7 mouse cellular contexts compared by ENCODE assay signal in the genomic region with DNA sequence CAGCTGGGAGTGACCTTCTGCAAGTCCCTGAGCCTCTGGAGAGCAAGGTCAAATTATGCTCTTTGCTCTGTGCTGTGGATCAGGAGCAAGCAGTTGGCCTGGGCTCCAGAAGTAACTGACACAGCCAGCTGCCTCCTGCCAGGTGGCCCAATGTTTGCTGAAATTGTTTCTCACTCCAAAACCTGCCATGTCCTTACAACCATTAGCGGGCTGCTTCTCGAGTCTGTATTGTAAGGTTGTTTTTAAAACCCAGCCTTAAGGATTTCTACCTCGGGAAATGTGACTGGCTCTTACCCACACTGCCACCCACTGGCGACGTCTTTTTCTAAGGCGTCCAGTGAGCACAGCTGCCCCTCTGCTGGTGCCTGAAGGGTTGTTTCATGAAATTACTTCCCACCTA. TPM values are rescaled to one million over a fixed set of nuclear protein-coding genes. Genes with fewer than 3 reads are reported as not detected.
A peak's percentile ranks its signal among the peaks of the same experiment; 100 is the strongest.
DNase-seq lines count a peak whose midpoint lies in the region; ATAC-seq and TF ChIP-seq lines count a peak whose summit lies in the region.

No protein-coding gene starts in this region.

- TF ChIP-seq CTCF in liver, adult 2 months (IDR thresholded peaks at IDR 0.05; ENCODE audit: low read depth, low read length), result peak; percentile 61
- TF ChIP-seq CTCF in embryonic fibroblast, embryonic 13.5 days (IDR thresholded peaks at IDR 0.05; ENCODE audit: borderline replicate concordance, insufficient read depth, low read length), result 0 out of 2 replicates have a peak, but pooled peaks have one; percentile 29

- peak; percentile 89 for DNase-seq in liver, adult 2 months (ENCODE audit: extremely low read depth, low read depth, low spot score)
- peak; percentile 75 for DNase-seq in adrenal gland, postnatal 10 days
- peak; percentile 51 for DNase-seq in induced T-regulatory cell, adult 2 months (ENCODE audit: low read depth)
- DNase-seq in lung, postnatal 4 days, result peak; percentile 59 to 74
- peak; percentile 76 for DNase-seq in splenic B cell, adult 2 months (ENCODE audit: low read depth, low spot score)

- H3K4me3 ChIP-seq in liver, adult 2 months (ENCODE audit: insufficient read depth, low read depth, low read length), result no peak overlapping the region
- H3K4me3 ChIP-seq in liver, embryonic 12.5 days, result no peak overlapping the region
- no peak overlapping the region for H3K4me3 ChIP-seq in embryonic fibroblast, embryonic 13.5 days (ENCODE audit: insufficient read depth, low read length)

- H3K36me3 ChIP-seq in liver, adult 2 months (ENCODE audit: control insufficient read depth, insufficient read depth, low read length), result no peaks in the 10 kb centered on the region
- H3K36me3 ChIP-seq in liver, embryonic 12.5 days, result no peaks in the 10 kb centered on the region
- no peaks in the 10 kb centered on the region for H3K36me3 ChIP-seq in splenic B cell, adult 2 months (ENCODE audit: control insufficient read depth, insufficient read depth, low read length, poor library complexity, severe bottlenecking)

- no peaks in the 10 kb centered on the region for H3K27me3 ChIP-seq in liver, adult 2 months (ENCODE audit: control insufficient read depth, insufficient read depth, low read length)
- peaks cover 14% of the 10 kb centered on the region; the same call in 1 of the 2 replicates for H3K27me3 ChIP-seq in liver, embryonic 12.5 days (replicated peaks)
- no peaks in the 10 kb centered on the region for H3K27me3 ChIP-seq in splenic B cell, adult 2 months (ENCODE audit: control insufficient read depth, insufficient read depth, low read length, poor library complexity, severe bottlenecking)

- WGBS in liver, adult 2 months, result 7% methylated on average over 6 of the region's 6 CpGs
- 10% methylated on average over 6 of the region's 6 CpGs for WGBS in liver, embryonic 12.5 days (ENCODE audit: insufficient replicate concordance)

- no peak for TF ChIP-seq POLR2A in liver, adult 2 months (IDR thresholded peaks at IDR 0.05; ENCODE audit: extremely low read depth, insufficient read depth, low read length)
- no peak for TF ChIP-seq POLR2A in embryonic fibroblast, embryonic 13.5 days (IDR thresholded peaks at IDR 0.05; ENCODE audit: low read depth, low read length)

- ATAC-seq in liver, embryonic 12.5 days, result no peak

- no peaks in the 10 kb centered on the region for H3K9me3 ChIP-seq in liver, embryonic 12.5 days (replicated peaks)

- peaks cover 13% of the 10 kb centered on the region for H3K4me1 ChIP-seq in liver, adult 2 months (ENCODE audit: control insufficient read depth, insufficient read depth, low read length)
- H3K4me1 ChIP-seq in liver, embryonic 12.5 days, result peaks cover 23% of the 10 kb centered on the region
- 0 out of 2 replicates have a peak, but pooled peaks cover 2% of the 10 kb centered on the region for H3K4me1 ChIP-seq in embryonic fibroblast, embryonic 13.5 days (ENCODE audit: control insufficient read depth, insufficient read depth, low read length)

- H3K79me2 ChIP-seq in liver, adult 2 months (ENCODE audit: control insufficient read depth, insufficient read depth, low read length), result 0 out of 2 replicates have a peak, but pooled peaks cover under 1% of the 10 kb centered on the region

- H3K9ac ChIP-seq in liver, adult 2 months (ENCODE audit: low read depth, low read length), result no peak overlapping the region
- H3K9ac ChIP-seq in liver, embryonic 12.5 days, result no peak overlapping the region

- H3K4me2 ChIP-seq in liver, embryonic 12.5 days, result no peak overlapping the region

- H3K27ac ChIP-seq in liver, adult 2 months (replicated peaks; ENCODE audit: insufficient read depth, low read depth, low read length), result 0 out of 2 replicates have a peak overlapping the region, but pooled peaks have one; percentile 2
- H3K27ac ChIP-seq in liver, embryonic 12.5 days, result no peak overlapping the region
- no peak overlapping the region for H3K27ac ChIP-seq in embryonic fibroblast, embryonic 13.5 days (ENCODE audit: insufficient read depth, low read length)

RNA-seq across cellular contexts. Expression of gene Irs2, which starts 5.0 kb away (rescaled TPM):
- 8.6 and 19.2 TPM in 2 replicates for total RNA-seq in liver, adult 2 months (2014; rRNA removed)
- polyA plus RNA-seq in liver, adult 2 months (2012; rRNA removed), result 4.8 and 5.7 TPM in 2 replicates
- polyA plus RNA-seq in liver, embryonic 12.5 days (2016; fragmentation: Nextera tagmentation; extraction: Ambion mirVana), result 9.6 and 10.4 TPM in 2 replicates
- 10 to 100 TPM; 33.4 to 80.8 TPM for total RNA-seq in adrenal gland, postnatal 10 days (2021)
- polyA plus RNA-seq in embryonic fibroblast, embryonic 13.5 days (2011; ENCODE audit: insufficient read length, low read depth, missing spikeins), result 9.9 and 13.9 TPM in 2 replicates
